Mouse (Mus musculus): Measurements from ENCODE around the gene Olfr635. TPM values are rescaled to one million over a fixed set of nuclear protein-coding genes. Genes with fewer than 3 reads are reported as not detected.
"Not testable (repeated sequence)": the region's sequence is repeated elsewhere in the genome, so short reads cannot be mapped to it uniquely, and the experiment has no call there.

Olfr635 gene
- polyA plus RNA-seq (2021), result not detected

DNA sequence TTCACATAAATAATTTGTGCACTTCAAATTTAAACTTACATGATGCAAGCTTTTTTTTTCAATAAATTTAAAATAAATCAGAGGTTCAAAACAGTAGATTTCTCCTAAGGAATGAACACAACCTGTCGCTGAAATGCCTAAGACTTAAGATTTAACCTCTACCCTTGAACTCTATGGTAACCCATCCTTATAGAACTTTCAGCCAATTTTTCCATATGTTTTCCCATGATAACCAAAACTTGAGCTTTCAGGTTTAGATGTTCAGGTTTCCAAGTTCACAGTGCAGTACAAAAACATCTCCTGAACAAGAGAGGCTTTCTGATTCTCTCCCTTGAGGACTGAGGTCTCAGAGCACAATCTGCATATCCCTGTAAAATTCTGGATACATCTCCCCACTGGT lies at the start of gene Olfr635:
Gene Olfr635 (plus strand): TSS at position 301 of the 400 bp plus-strand sequence.
- TF ChIP-seq CTCF (IDR thresholded peaks at IDR 0.05), result no peak
- in situ Hi-C loops (cut with MboI; ENCODE audit: low pct_unique_long_range_greater_than_20kb), result no loop called here
- ATAC-seq (no peak), DNase-seq (ENCODE audit: low read depth, low spot score) (no peak)
- CTCF ChIA-PET, result no interaction called here
- no peaks in the 10 kb centered on the region for H3K27me3 ChIP-seq
- POLR2A ChIA-PET, result no interaction called here

DNA sequence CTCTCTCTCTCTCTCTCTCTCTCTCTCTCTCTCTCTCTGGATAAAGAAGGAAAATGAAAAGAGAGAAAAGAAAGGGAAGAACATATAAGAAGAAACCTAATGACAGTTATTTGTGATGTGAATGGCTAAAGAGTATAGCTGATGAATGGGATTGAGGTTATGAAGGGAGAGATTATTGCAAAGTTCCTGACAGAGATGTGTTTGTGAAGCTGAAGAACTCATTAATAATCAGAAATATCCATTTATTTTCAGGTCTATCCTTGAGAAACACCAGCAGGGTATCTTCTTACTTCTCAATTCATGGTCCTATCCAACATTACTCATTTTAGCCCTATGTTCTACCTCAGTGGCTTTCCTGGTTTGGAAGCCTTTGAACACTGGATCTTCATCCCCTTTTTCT lies 42.4 kb upstream of the Olfr635 start, which contains the start of gene Olfr631:
Gene Olfr631 (plus strand): TSS at position 301 of the 400 bp plus-strand sequence.
- CTCF ChIA-PET, result no interaction called here
- no peaks in the 10 kb centered on the region for H3K27me3 ChIP-seq
- in situ Hi-C loops (cut with MboI; ENCODE audit: low pct_unique_long_range_greater_than_20kb), result no loop called here
- ATAC-seq (no peak), DNase-seq (ENCODE audit: low read depth, low spot score) (no peak)
- TF ChIP-seq CTCF (IDR thresholded peaks at IDR 0.05), result no peak
- POLR2A ChIA-PET, result no interaction called here

DNA sequence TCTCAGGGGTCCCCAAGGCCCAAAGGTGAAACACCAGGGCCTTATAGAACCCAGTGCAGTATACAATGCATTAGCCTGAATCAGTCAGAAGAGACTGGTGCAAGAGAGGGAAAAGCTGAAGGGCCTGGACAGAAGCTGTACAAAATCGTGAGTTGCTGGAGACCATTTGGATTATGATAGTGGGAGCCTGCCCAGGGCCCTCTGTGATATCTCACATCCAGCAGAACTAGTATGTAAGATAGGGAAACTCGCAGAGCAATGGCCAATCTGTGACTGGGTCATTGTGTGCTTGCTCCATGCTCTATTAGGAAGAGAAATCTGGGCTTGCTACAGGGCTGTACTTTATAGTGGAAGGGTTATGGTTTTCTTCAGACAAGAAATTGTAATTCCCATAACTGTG lies 36.7 kb upstream of the Olfr635 start, which contains the start of gene Olfr632:
Gene Olfr632 (plus strand): TSS at position 84 of the 400 bp plus-strand sequence.
- no peak for ATAC-seq
- in situ Hi-C loops (cut with MboI; ENCODE audit: low pct_unique_long_range_greater_than_20kb), result no loop called here

DNA sequence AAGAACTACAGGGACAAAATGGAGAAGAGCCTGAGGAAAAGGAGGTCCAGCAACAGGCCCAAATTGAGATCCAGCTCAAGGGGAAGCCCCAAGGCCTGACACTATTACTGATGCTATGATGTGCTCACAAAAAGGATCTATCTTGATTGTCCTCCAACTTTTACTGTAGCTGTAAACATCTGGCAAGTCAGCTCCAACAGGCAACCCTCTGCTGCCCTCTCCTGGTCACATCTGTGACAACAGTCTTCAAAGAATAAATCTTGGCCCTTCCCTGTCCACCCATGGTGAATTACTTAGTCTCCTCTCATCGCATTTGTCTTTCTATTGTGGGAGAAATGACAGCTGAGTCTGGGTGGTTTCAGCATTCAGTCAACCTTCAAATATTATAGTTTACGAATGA lies 28.2 kb upstream of the Olfr635 start:
- H3K27me3 ChIP-seq, result no peaks in the 10 kb centered on the region
- POLR2A ChIA-PET, result no interaction called here
- ATAC-seq (no peak), DNase-seq (ENCODE audit: low read depth, low spot score) (no peak)
- peak; percentile 68 for TF ChIP-seq CTCF (IDR thresholded peaks at IDR 0.05)
- in situ Hi-C loops (cut with MboI; ENCODE audit: low pct_unique_long_range_greater_than_20kb), result no loop called here
- CTCF ChIA-PET, result interaction anchor here (0.7 to 1.3 kb wide), 5 partner anchors 9 to 46 kb away, joined by 3 read pairs; no protein-coding TSS in a partner anchor

More for the DNA sequence above, 36.7 kb upstream of the Olfr635 start, which contains the start of gene Olfr632:
- no peak for TF ChIP-seq CTCF (IDR thresholded peaks at IDR 0.05)
- ChIA-PET CTCF (no interaction called here), POLR2A (no interaction called here)
- no peaks in the 10 kb centered on the region for H3K27me3 ChIP-seq
- DNase-seq (ENCODE audit: low read depth, low spot score), result no peak

DNA sequence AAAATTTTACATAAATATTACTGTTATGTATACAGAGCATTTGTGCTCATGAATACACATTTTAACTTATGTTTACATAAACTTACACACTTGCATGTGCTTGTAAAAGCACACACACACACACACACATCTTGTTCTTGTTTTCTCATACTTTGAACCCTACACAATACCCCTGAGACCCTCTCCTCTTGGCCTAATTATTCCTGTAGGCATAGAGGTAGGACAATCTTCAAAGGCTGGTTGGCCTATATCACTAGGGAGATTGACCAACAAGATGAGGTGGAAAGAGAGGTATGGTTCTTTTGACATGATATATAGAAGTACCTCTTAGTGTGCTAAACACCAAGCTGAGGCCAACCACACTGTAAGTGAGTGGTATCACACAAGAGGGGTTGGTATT lies 26.8 kb upstream of the Olfr635 start, which contains the start of gene Olfr633:
Gene Olfr633 (plus strand): TSS at position 301 of the 400 bp plus-strand sequence.
- in situ Hi-C loops (cut with MboI; ENCODE audit: low pct_unique_long_range_greater_than_20kb), result no loop called here
- H3K27me3 ChIP-seq, result no peaks in the 10 kb centered on the region
- no peak for ATAC-seq
- POLR2A ChIA-PET, result no interaction called here
- CTCF ChIA-PET, result no interaction called here
- no peak for DNase-seq (ENCODE audit: low read depth, low spot score)
- no peak for TF ChIP-seq CTCF (IDR thresholded peaks at IDR 0.05)

DNA sequence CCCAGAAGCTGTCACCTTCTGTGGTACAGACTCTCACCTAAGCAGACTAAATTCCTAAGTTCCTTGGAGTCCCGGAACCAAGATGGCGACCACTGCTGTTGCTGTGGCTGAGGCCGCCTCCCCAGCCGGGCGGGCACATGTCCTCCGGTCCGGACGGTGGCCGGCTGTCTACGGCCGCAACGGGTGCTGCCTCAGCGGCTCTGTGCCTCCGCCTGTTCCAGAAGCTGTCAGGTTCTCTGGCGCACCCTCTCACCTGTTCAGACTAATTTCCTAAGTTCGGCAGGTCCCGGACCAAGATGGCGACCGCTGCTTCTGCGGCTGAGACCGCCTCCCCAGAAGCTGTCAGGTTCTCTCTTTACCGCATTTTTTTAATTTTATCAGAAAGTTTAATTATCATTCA lies 4.1 kb upstream of the Olfr635 start:
- CTCF ChIA-PET; in situ Hi-C loops (cut with MboI; ENCODE audit: low pct_unique_long_range_greater_than_20kb); POLR2A ChIA-PET; H3K27me3 ChIP-seq: not testable (repeated sequence)
- peak; percentile 64 for DNase-seq (ENCODE audit: low read depth, low spot score)
- peak; percentile 79 for ATAC-seq

DNA sequence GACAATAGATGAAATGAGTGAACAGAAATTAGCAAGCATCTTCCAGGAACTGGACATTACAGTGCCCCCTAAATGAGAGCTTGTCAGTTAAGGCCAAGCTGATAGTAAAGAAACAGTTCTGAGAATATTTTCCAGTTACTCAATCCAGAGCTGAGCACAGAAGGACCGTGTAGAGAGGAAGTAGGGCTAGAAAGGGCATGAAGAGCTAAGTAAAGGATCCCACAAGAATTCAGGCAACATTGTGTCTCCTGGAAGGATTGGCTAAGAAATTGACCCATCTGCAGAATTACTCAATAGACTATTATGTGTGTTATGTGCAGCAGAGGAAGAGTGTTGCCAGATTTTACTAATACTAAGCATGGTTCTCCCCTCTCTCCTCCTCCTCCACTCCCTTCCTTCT lies 830 bp downstream of the Olfr635 start:
- no peaks in the 10 kb centered on the region for H3K27me3 ChIP-seq
- in situ Hi-C loops (cut with MboI; ENCODE audit: low pct_unique_long_range_greater_than_20kb), result no loop called here
- ChIA-PET CTCF (no interaction called here), POLR2A (no interaction called here)
- DNase-seq (ENCODE audit: low read depth, low spot score) (no peak), ATAC-seq (no peak)
- TF ChIP-seq CTCF (IDR thresholded peaks at IDR 0.05), result no peak

DNA sequence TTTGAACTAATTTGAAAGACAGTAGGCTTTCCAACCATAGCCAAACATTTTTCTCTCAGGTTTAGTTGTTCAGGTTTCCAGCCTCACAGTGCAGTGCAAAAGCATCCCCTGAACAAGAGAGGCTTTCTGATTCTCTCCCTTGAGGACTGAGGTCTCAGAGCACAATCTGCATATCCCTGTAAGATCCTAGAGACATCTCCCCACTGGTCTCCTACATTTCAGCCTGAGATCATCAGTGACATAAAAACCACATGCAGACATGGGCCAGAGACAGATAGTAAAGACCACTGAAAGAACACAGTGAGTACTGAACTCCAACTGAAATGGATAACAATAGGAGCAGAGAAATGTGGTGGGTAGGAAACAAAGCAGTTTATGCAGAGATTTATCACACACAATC lies 27.5 kb downstream of the Olfr635 start, which contains the start of gene Olfr638:
Gene Olfr638 (plus strand): TSS at position 301 of the 400 bp plus-strand sequence.
- ATAC-seq (no peak), DNase-seq (ENCODE audit: low read depth, low spot score) (no peak)
- H3K27me3 ChIP-seq, result no peaks in the 10 kb centered on the region
- ChIA-PET POLR2A (no interaction called here), CTCF (no interaction called here)
- in situ Hi-C loops (cut with MboI; ENCODE audit: low pct_unique_long_range_greater_than_20kb), result no loop called here
- no peak for TF ChIP-seq CTCF (IDR thresholded peaks at IDR 0.05)

DNA sequence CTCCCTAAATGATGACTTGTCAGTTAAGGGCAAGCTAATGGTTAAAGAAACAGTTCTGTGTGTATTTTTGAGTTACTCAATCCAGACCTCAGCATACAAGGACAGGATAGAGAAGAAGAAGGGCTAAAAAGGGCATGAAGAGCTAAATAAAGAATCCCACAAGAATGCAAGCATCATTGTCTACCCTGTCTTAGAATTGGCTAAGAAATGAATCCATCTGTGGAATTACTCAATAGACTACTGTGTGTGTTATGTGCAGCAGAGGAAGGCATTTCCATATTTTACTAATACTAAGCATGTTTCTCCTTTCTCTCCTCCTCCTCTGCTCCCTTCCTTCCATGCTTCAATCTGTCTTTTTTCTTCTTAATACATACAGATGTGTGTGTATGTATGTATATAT lies 28.2 kb downstream of the Olfr635 start:
- ATAC-seq, result no peak
- no peaks in the 10 kb centered on the region for H3K27me3 ChIP-seq
- in situ Hi-C loops (cut with MboI; ENCODE audit: low pct_unique_long_range_greater_than_20kb), result no loop called here
- TF ChIP-seq CTCF (IDR thresholded peaks at IDR 0.05), result no peak
- no peak for DNase-seq (ENCODE audit: low read depth, low spot score)
- ChIA-PET CTCF (no interaction called here), POLR2A (no interaction called here)

DNA sequence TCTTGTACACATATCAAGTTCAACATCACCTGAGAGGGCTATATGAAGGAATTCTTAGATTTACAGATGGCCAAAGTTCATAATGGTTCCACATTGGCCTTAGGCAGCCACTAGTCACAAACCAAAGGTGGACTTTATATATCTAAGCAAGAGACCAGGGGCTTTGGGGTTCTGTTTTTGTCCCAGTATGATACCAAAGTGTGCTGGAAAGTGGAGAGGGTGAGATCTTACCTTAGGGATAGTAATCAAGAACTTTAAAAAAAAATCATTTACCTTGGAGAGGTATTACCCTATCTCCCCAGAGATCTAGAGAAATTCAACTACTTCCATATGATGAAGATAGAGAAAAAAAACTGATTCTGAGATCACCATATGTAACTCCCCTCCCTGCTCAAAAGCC lies 46.3 kb downstream of the Olfr635 start, which contains the start of gene Olfr639:
Gene Olfr639 (minus strand): TSS at position 101 of the 400 bp plus-strand sequence.
- ChIA-PET POLR2A (no interaction called here), CTCF (no interaction called here)
- ATAC-seq (no peak), DNase-seq (ENCODE audit: low read depth, low spot score) (no peak)
- in situ Hi-C loops (cut with MboI; ENCODE audit: low pct_unique_long_range_greater_than_20kb), result no loop called here
- TF ChIP-seq CTCF (IDR thresholded peaks at IDR 0.05), result no peak
- no peaks in the 10 kb centered on the region for H3K27me3 ChIP-seq

DNA sequence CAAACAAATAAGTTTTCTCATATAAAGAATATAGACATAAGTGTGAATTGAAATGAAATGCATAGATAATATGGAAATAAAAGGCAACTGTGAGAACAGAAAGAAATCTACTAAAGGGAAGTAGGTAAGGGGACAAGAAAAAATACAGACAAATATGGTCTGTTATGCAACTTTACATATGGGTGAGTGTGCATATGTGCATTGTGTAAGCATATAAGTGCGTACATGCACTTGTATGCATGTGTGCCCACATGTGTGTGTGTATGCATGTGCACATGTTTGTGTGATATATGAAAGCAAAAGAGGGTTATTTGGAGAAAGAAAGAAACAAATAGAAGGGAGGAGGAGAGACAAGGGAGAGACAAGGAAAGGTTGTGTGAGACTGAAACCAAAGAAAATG lies 48.0 kb downstream of the Olfr635 start:
- POLR2A ChIA-PET, result no interaction called here
- no peak for TF ChIP-seq CTCF (IDR thresholded peaks at IDR 0.05)
- ATAC-seq (no peak), DNase-seq (ENCODE audit: low read depth, low spot score) (no peak)
- in situ Hi-C loops (cut with MboI; ENCODE audit: low pct_unique_long_range_greater_than_20kb), result no loop called here
- CTCF ChIA-PET, result no interaction called here
- no peaks in the 10 kb centered on the region for H3K27me3 ChIP-seq

DNA sequence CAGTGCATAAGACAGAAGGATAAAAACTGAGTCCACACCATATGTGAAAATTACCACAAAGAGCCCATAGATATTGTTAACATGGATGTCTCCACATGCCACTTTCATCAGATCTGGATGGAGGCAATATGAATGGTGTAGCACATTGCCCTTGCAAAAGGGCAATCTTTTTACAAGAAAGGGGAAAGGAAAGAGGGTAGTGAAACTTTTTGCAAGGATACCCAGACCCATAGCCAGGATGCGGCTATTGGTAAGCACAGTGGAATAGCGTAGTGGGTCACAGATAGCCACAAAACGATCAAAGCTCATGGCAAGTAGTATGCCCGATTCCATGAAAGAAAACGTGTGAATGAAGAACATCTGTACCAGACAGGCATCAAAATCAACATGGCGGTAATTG lies 50.7 kb downstream of the Olfr635 start:
- CTCF ChIA-PET, result interaction anchor here (1.2 kb wide), 1 partner anchor 14 kb away, joined by 3 read pairs; the partner anchor contains the start of gene Olfr641
- in situ Hi-C loops (cut with MboI; ENCODE audit: low pct_unique_long_range_greater_than_20kb), result no loop called here
- ATAC-seq, result no peak

More for the DNA sequence above, 50.7 kb downstream of the Olfr635 start:
- no peak for DNase-seq (ENCODE audit: low read depth, low spot score)
- POLR2A ChIA-PET, result no interaction called here
- H3K27me3 ChIP-seq, result no peaks in the 10 kb centered on the region
- no peak for TF ChIP-seq CTCF (IDR thresholded peaks at IDR 0.05)
